In the genomic region with DNA sequence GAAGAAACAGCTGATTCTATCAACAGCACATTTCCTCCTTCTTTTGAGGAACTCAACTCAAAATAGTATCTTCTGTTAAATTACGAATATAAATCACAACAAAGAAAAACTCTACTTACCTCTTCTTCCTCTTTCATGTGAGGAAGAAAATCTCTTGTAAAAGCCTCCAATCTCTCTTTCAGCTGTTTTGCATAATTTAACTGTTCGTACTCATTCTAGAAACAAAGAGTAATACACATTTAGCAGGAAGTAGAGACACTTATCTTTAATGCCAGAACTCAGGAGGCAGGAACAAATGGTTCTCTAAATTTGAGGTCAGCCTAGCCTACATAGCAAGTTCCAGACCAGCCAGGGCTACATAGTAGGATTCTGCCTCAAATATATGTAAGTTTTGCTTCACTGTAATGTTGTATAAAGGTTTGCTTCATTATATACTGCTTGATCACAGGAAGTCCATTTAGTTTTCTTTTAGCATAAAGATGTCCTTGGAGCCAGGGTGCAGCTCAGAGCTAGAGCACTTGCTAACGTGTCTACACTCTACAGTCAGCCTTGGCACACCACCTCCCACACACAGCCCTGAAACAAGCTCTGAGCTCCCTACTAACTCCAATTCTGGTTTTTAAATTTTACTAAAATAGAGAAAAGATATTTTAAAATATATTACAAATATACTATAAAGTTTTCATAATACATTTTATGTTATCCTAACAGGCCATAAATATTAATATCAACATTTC, we compare ENCODE assay signal across 21 mouse cellular contexts. TPM values are rescaled to one million over a fixed set of nuclear protein-coding genes. Genes with fewer than 3 reads are reported as not detected.
DNase-seq lines count a peak whose midpoint lies in the region; ATAC-seq and TF ChIP-seq lines count a peak whose summit lies in the region.
"Had no signal": no experiment of that assay in that cellular context is flagged by ENCODE, and none has a peak within 500 bp of the region (broad histone marks: within the 10 kb centered on the region; RNA-seq: fewer than 3 reads in every experiment).

No protein-coding gene starts in this region.

- in situ Hi-C loops in CH12.LX (cut with MboI; ENCODE audit: low pct_ligation_motif_present, low pct_unique_long_range_greater_than_20kb, low sequenced_read_pairs): no loop called here

- no peak for TF ChIP-seq RAD21 in CH12.LX (IDR thresholded peaks at IDR 0.05; ENCODE audit: low read depth, low read length)

- H3K36me3 ChIP-seq in CH12.LX (replicated peaks in 1 of 2; ENCODE audit: control insufficient read depth in 1 of 2, insufficient read depth in 1 of 2, low read length in 1 of 2): peaks cover 8 to 49% of the 10 kb centered on the region in 2 experiments

- H3K27ac ChIP-seq in CH12.LX (ENCODE audit: insufficient read depth, low read depth): no peak overlapping the region
- H3K27ac ChIP-seq: embryonic facial prominence, embryonic 13.5 days; gastrocnemius, adult 2 months; heart, embryonic 15.5 days; liver, embryonic 14.5 days; lung, embryonic 15.5 days; midbrain, embryonic 13.5 days had no signal

- dilution Hi-C loops in CH12.LX (cut with MboI; ENCODE audit: extremely low pct_ligation_motif_present, extremely low pct_unique_long_range_greater_than_20kb, low sequenced_read_pairs): no loop called here

- no peak overlapping the region for H3K9ac ChIP-seq in CH12.LX (ENCODE audit: insufficient read depth, low read depth)
- H3K9ac ChIP-seq: embryonic facial prominence, embryonic 13.5 days; heart, embryonic 15.5 days; liver, embryonic 14.5 days; lung, embryonic 15.5 days; midbrain, embryonic 13.5 days had no signal

- no peak for TF ChIP-seq EP300 in CH12.LX (IDR thresholded peaks at IDR 0.05; ENCODE audit: low read length)

- no peak for TF ChIP-seq POLR2A in CH12.LX (IDR thresholded peaks at IDR 0.05; ENCODE audit: low read depth, low read length)

- TF ChIP-seq CTCF in CH12.LX (conservative IDR thresholded peaks at IDR 0.05 in 1 of 2, IDR thresholded peaks at IDR 0.05 in 1 of 2; ENCODE audit: low read depth in 2 of 2, low read length in 2 of 2): no peak

- ATAC-seq in granulocyte monocyte progenitor cell, adult 5-6 weeks (replicated peaks; ENCODE audit: poor library complexity, severe bottlenecking): peak; percentile 76
- ATAC-seq in neutrophil, adult 5-6 weeks (ENCODE audit: extremely low read depth, insufficient number of reproducible peaks, low FRiP score, poor library complexity, severe bottlenecking): 0 out of 2 replicates have a peak, but pooled peaks have one; percentile 13
- ATAC-seq: forebrain, embryonic 14.5 days; hindbrain, embryonic 16.5 days; midbrain, embryonic 13.5 days had no signal

- peak; percentile 12 to 57 for DNase-seq in frontal cortex, adult 2 months (ENCODE audit: extremely low spot score in 1 of 2, low spot score in 1 of 2)
- DNase-seq in frontal cortex, postnatal 25 days (ENCODE audit: low spot score in 2 of 2): no peak
- peak; percentile 22 for DNase-seq in CH12.LX (ENCODE audit: extremely low read depth)
- DNase-seq in retina, embryonic 14.5 days (ENCODE audit: low spot score): no peak
- DNase-seq in cerebellum, adult 8-10 months: no peak
- no peak for DNase-seq in adrenal gland, adult 8-10 months
- DNase-seq: adrenal gland, postnatal 36 days; cerebellum, adult 9-11 months; gastrocnemius, adult 2 months; heart, postnatal 4 days; thymus, adult 18-20 months had no signal

- H3K4me1 ChIP-seq in CH12.LX (ENCODE audit: control insufficient read depth in 1 of 2, insufficient read depth in 2 of 2): peaks cover 0 to 23% of the 10 kb centered on the region in 2 experiments; a peak in 2 of 4 replicates
- H3K4me1 ChIP-seq: embryonic facial prominence, embryonic 13.5 days; midbrain, embryonic 13.5 days had no signal

- H3K79me2 ChIP-seq in CH12.LX (replicated peaks; ENCODE audit: control insufficient read depth, extremely low read depth, insufficient read depth, poor library complexity, severe bottlenecking): peaks cover 4% of the 10 kb centered on the region; the same call in 1 of the 2 replicates

- no peaks in the 10 kb centered on the region for H3K9me3 ChIP-seq in CH12.LX (replicated peaks; ENCODE audit: low read length)
- H3K9me3 ChIP-seq: embryonic facial prominence, embryonic 13.5 days; heart, embryonic 15.5 days; lung, embryonic 15.5 days; midbrain, embryonic 13.5 days had no signal

- no peak overlapping the region for H3K4me3 ChIP-seq in CH12.LX (replicated peaks in 1 of 3; ENCODE audit: low read depth in 2 of 3, low read length in 2 of 3, poor library complexity in 1 of 3)
- H3K4me3 ChIP-seq: embryonic facial prominence, embryonic 13.5 days; gastrocnemius, adult 2 months; heart, embryonic 15.5 days; lung, embryonic 15.5 days; midbrain, embryonic 13.5 days had no signal

- no peaks in the 10 kb centered on the region for H3K27me3 ChIP-seq in CH12.LX (replicated peaks)
- H3K27me3 ChIP-seq: embryonic facial prominence, embryonic 13.5 days; heart, embryonic 15.5 days; lung, embryonic 15.5 days; midbrain, embryonic 13.5 days had no signal

- H3K4me2 ChIP-seq in CH12.LX (ENCODE audit: insufficient read depth, low read depth, poor library complexity, severe bottlenecking): no peak overlapping the region
- H3K4me2 ChIP-seq: embryonic facial prominence, embryonic 13.5 days; heart, embryonic 15.5 days; lung, embryonic 15.5 days; midbrain, embryonic 13.5 days had no signal

TF ChIP-seq in CH12.LX, 34 proteins besides CTCF, POLR2A, EP300 and RAD21:
- no peak for TF ChIP-seq ZKSCAN1 (IDR thresholded peaks at IDR 0.05; ENCODE audit: borderline replicate concordance, low read depth, low read length)
- no peak for TF ChIP-seq PAX5 (IDR thresholded peaks at IDR 0.05; ENCODE audit: low read length)
- no peak for TF ChIP-seq JUN (IDR thresholded peaks at IDR 0.05; ENCODE audit: insufficient read depth, low read depth, low read length)
- no peak for TF ChIP-seq MAZ (IDR thresholded peaks at IDR 0.05; ENCODE audit: low read depth, low read length)
- no peak for TF ChIP-seq MXI1 (IDR thresholded peaks at IDR 0.05; ENCODE audit: low read depth, low read length)
- TF ChIP-seq TCF12 (IDR thresholded peaks at IDR 0.05; ENCODE audit: low read depth, low read length): no peak
- TF ChIP-seq MAX (IDR thresholded peaks at IDR 0.05; ENCODE audit: low read length): no peak
- no peak for TF ChIP-seq MYC (IDR thresholded peaks at IDR 0.05; ENCODE audit: low read depth, low read length)
- TF ChIP-seq POLR2AphosphoS2 (IDR thresholded peaks at IDR 0.05; ENCODE audit: low read depth, low read length): no peak
- no peak for TF ChIP-seq ZC3H11A (IDR thresholded peaks at IDR 0.05; ENCODE audit: low read depth, low read length)
- TF ChIP-seq NRF1 (IDR thresholded peaks at IDR 0.05; ENCODE audit: low read depth, low read length): no peak
- no peak for TF ChIP-seq SMC3 (IDR thresholded peaks at IDR 0.05; ENCODE audit: low read depth, low read length)

RNA-seq across cellular contexts. Expression of a gene that starts 47.9 kb away (rescaled TPM):
- 0.34 and 0.44 TPM in 2 replicates for polyA plus RNA-seq in frontal cortex, adult 2 months (2012; rRNA removed)
- total RNA-seq in CH12.LX (2012; rRNA removed) (1.9 and 3.3 TPM in 2 replicates), CH12.LX (2014; rRNA removed) (4.7 and 4.8 TPM in 2 replicates)
- 8.9 and 9.9 TPM in 2 replicates for polyA plus RNA-seq in CH12.LX (2012; ENCODE audit: insufficient read length, low read depth)
- 1.8 TPM in 1 of 2 replicates, not detected in the other for total RNA-seq in granulocyte monocyte progenitor cell, adult 5-6 weeks (2014; fragmentation: Nextera tagmentation)
- 0.46 and 1.0 TPM in 2 replicates for total RNA-seq in granulocyte monocyte progenitor cell, adult 5-6 weeks (2017)
- total RNA-seq in neutrophil, adult 5-6 weeks (2017): 122 and 131 TPM in 2 replicates
- 1 to 10 TPM; 1.3 to 2.7 (median 1.8) TPM for total RNA-seq in adrenal gland, adult 8-10 months (2022)
- polyA plus RNA-seq: embryonic facial prominence, embryonic 13.5 days; forebrain, embryonic 14.5 days; hindbrain, embryonic 16.5 days; midbrain, embryonic 13.5 days; neural tube, embryonic 14.5 days had no signal

RNA-seq across cellular contexts. Expression of a gene that starts 50.7 kb away (rescaled TPM):
- 62.3 and 66.9 TPM in 2 replicates for polyA plus RNA-seq in frontal cortex, adult 2 months (2012; rRNA removed)
- total RNA-seq in CH12.LX (2012; rRNA removed): 20.5 and 20.9 TPM in 2 replicates
- 45.3 and 48.4 TPM in 2 replicates for total RNA-seq in CH12.LX (2014; rRNA removed)
- 28.1 and 28.4 TPM in 2 replicates for polyA plus RNA-seq in CH12.LX (2012; ENCODE audit: insufficient read length, low read depth)
- total RNA-seq in granulocyte monocyte progenitor cell, adult 5-6 weeks (2014; fragmentation: Nextera tagmentation): 31.2 and 47.8 TPM in 2 replicates
- 46.3 and 61.3 TPM in 2 replicates for total RNA-seq in granulocyte monocyte progenitor cell, adult 5-6 weeks (2017)
- 724 and 727 TPM in 2 replicates for total RNA-seq in neutrophil, adult 5-6 weeks (2017)
- total RNA-seq in adrenal gland, adult 8-10 months (2022): 10 to 100 TPM; 66.6 to 95.2 (median 83.9) TPM

Comparison
In these comparisons a context has a peak if more than half of its experiments do, and no peak if none do; other contexts are left out.
1. DNase-seq: peak in frontal cortex, adult 2 months (2 of 2) and CH12.LX (single experiment); none in frontal cortex, postnatal 25 days (0 of 2), retina, embryonic 14.5 days (single experiment), cerebellum, adult 8-10 months (single experiment) and adrenal gland, adult 8-10 months (single experiment).
2. RNA of a gene that starts 47.9 kb away (total RNA-seq): 122 to 131 TPM in neutrophil, adult 5-6 weeks; 1.9 to 4.8 TPM in CH12.LX, 1.3 to 2.7 TPM in adrenal gland, adult 8-10 months and 0.46 to 1.8 TPM in granulocyte monocyte progenitor cell, adult 5-6 weeks; every median in the first group is over 10 times any median in the second.